Mouse (Mus musculus) midbrain, embryonic 11.5 days (tissue): Measurements from ENCODE around the gene Tent5c. TPM values are rescaled to one million over a fixed set of nuclear protein-coding genes. Genes with fewer than 3 reads are reported as not detected.

Source experiments
- ATAC-seq: fragments of 200-750 bp; cut with Nextera tagmentation; 2 replicates; pipeline ENCODE4 v1.8.0; 2017; ENCODE audit warnings: moderate TSS enrichment, moderate library complexity; ENCODE audit not compliant: low FRiP score
- DNase-seq: peaks from one replicate; pipeline ENCODE4 v3.0.0; 2015; ENCODE audit warnings: low spot score; ENCODE audit errors: missing footprints
- H3K27ac ChIP-seq: fragments of 300-500 bp; sonication (generic); 2 replicates; pipeline ENCODE4 v1.5.1; 2014; ENCODE audit warnings: low read depth, low read length
- H3K27me3 ChIP-seq: fragments of 300-500 bp; sonication (generic); 2 replicates; pipeline ENCODE4 v1.6.1; 2014; ENCODE audit warnings: mild to moderate bottlenecking, low read length, moderate library complexity, mixed read lengths; ENCODE audit not compliant: control insufficient read depth, insufficient read depth
- H3K36me3 ChIP-seq: fragments of 300-500 bp; sonication (generic); 2 replicates; pipeline ENCODE4 v1.6.1; 2014; ENCODE audit warnings: mild to moderate bottlenecking, low read length, moderate library complexity, mixed read lengths; ENCODE audit not compliant: control insufficient read depth, insufficient read depth
- H3K4me1 ChIP-seq: fragments of 300-500 bp; sonication (generic); 2 replicates; pipeline ENCODE4 v1.6.1; 2014; ENCODE audit warnings: low read length; ENCODE audit not compliant: control insufficient read depth, insufficient read depth
- H3K4me2 ChIP-seq: fragments of 300-500 bp; sonication (generic); 2 replicates; pipeline ENCODE4 v1.6.1; 2014; ENCODE audit warnings: mild to moderate bottlenecking, moderate library complexity
- H3K4me3 ChIP-seq: fragments of 300-500 bp; sonication (generic); 2 replicates; pipeline ENCODE4 v1.5.1; 2014; ENCODE audit warnings: low read depth, low read length
- H3K9ac ChIP-seq: fragments of 300-500 bp; sonication (generic); 2 replicates; pipeline ENCODE4 v1.6.1; 2014; ENCODE audit warnings: low read length
- H3K9me3 ChIP-seq: fragments of 300-500 bp; sonication (generic); 2 replicates; pipeline ENCODE4 v1.6.1; 2016; ENCODE audit warnings: low read length; ENCODE audit not compliant: control insufficient read depth
- WGBS: fragments of 180-500 bp; shearing (Covaris S2); extraction: QIAGEN DNeasy Blood & Tissue Kit; methylation state at CpG from one replicate; pipeline ENCODE4 v1.1.7; 2014; 5-methylcytosine and 5-hydroxymethylcytosine counted together
- polyA plus RNA-seq: library from polyadenylated mRNA; unstranded; fragments of >200 nt; fragmentation: Nextera tagmentation; extraction: Ambion mirVana; gene quantifications from 2 replicates; pipeline ENCODE4 v1.2.1, GENCODE M21; 2014

Tent5c gene
- polyA plus RNA-seq, 1 experiment from 2014 or later: 3.6 TPM

DNA sequence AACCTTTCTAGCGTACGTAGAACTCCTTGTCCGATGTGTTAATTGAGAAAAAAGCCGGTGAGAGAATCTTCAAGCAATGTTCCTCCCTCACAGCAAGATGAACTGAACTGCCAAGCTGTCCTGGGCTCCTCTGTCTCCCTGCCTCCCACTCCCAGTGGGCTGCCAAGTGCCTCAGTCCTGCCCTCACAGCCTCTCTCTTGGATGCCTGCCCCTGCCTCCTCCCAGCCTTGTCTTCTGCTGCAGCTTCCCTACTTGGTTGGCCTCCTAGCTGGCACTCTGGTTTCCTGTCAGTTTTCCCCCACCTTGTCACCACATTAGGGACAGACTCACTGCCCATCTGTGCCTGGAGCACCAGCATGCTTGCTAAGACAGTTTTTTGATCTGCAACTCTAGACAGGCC lies 86.5 kb downstream of the Tent5c start:
- DNase-seq: peak; percentile 57
- H3K9ac ChIP-seq: no peak overlapping the region
- 91% methylated on average over 4 of the region's 4 CpGs for WGBS
- no peak overlapping the region for H3K4me3 ChIP-seq
- no peaks in the 10 kb centered on the region for H3K36me3 ChIP-seq
- no peak overlapping the region for H3K4me2 ChIP-seq
- no peak for ATAC-seq
- H3K27ac ChIP-seq: no peak overlapping the region
- H3K4me1 ChIP-seq: no peaks in the 10 kb centered on the region
- no peaks in the 10 kb centered on the region for H3K27me3 ChIP-seq
- H3K9me3 ChIP-seq: no peaks in the 10 kb centered on the region

Other genes with a start within 250 kb of the Tent5c start
- 36.9 and 46.3 TPM in 2 replicates for gene Man1a2, start 196.2 kb upstream of the Tent5c start, polyA plus RNA-seq